Mouse (Mus musculus) MN1 (cell line): ENCODE data around the gene Gpr83.

ENCODE experiments used
- DNase-seq: peaks from one replicate; pipeline ENCODE4 v3.0.0-alpha.2; 2016; ENCODE audit warnings: low spot score

Gene Gpr83

GRCm38 (mm10) chr9:14859868-14860639 is at the start of gene Gpr83:
Gpr83 (plus strand) TSS chr9:14860210.
- no peak for DNase-seq

GRCm38 (mm10) chr9:14821396-14821795 is 38.6 kb upstream of the Gpr83 start:
- no peak for DNase-seq

DNA sequence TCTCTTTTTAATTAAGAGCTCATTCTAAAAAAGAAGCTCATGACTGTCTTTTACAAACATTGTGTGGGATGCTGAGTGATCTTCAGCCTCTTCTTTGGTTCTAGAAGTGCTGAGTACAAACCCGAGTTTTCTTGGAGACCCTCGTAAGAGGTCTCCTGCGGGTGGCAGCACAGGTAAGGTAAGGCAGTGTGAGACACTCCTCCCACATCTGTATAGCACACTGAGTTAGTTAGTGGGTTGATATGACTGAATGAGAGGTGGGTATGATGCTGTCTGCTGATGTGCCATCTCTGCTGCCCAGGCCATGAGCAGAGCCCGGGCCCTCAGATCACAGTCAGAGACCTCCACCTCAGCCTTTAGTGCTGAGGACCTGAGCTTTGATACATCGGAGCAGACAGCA is 35.2 kb upstream of the Gpr83 start:
- DNase-seq: no peak

- no peak for DNase-seq
These were observed 32.1 kb upstream of the Gpr83 start for GRCm38 (mm10) chr9:14827875-14828274.

GRCm38 (mm10) chr9:14832046-14832445 is 28.0 kb upstream of the Gpr83 start:
- no peak for DNase-seq

- no peak for DNase-seq
These were observed 24.5 kb upstream of the Gpr83 start for GRCm38 (mm10) chr9:14835335-14836075.

DNA sequence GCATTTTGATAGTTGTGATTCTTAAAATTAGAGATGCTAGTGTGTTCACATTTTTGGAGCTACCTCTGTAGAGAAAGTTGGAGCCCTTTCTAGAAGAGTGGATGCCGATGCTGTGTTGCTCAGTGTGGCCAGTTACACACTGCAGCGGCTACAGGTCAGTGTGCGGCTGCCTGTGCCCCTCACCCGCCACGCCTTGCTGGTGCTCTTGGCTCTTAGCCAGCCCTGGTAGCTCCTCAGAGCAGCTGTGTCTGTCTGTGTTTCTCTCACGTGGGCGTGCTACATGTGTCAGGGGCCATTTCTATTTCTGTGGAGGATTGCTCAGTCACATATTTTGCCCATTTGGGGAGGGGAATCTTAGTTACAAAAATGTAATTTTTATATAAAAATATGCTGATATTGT is 20.5 kb upstream of the Gpr83 start:
- DNase-seq: peak; percentile 65

- no peak for DNase-seq
These were observed 20.0 kb upstream of the Gpr83 start for GRCm38 (mm10) chr9:14839970-14840369.

DNA sequence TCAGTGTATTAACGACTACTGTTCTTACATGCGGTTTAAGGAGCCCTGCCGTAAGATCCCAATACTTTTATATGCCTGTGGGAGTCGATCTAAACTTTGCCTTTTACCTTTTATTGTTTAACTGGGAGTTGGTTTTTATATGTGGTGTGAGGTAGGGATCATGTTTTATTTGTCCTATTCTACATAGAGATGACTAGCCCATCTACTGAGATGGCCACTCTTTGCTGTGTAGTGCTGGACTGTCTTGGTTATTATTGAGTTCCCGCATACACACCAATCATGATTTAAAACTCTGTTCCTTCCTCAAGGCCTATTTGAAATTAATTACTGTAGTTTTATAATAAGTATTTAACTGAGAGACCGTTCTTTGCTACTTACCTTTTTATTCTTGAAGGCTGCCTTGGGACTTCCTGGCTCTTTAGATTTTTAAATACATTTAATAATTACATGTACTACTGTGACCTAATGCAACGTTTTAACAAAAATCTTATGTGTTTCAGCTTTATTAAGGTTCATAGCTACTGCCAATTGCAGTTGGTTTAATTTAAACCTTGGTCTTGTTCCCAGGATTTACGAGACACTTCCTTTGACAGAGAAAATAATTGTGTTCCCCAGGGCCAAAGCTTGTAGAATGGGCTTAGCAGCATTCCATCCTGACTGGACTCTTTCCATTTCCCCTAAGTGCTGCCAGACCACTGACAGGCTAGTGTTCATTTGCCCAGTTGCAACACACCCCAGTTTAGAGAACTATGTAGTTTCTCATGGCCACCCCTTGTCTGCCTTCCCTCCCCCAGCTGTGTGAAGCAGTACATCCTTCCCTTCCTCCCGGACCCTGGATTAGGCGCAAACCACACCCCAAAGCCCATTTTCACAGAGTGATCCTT is 17.9 kb upstream of the Gpr83 start:
- no peak for DNase-seq

DNA sequence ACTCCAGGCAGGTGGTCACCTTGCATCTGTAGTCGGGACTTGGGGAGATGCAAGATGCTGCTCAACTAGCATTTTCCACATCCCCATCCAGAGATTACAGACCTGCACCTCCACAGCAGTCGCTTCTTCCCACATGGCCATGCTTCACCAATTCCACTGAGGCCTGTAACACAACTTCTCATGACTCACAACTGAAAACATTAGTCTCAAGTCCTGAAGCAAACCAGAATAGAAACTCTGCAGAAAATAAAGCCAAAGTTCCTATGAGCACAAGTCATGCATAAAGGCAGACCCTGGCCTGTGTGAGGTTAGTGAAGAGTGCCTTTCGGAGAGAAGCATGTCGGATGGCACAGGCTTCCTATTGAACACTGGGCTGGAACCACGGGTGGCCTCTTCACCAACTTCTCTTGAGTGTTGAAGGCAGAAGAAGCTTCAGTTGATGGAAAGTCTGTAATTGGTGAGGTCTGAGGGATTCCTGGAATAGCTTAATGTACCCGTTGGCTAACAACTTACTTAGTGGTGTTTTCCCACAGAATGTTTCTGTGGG is 16.6 kb upstream of the Gpr83 start:
- DNase-seq: no peak

- DNase-seq: no peak
These were observed 16.1 kb upstream of the Gpr83 start for GRCm38 (mm10) chr9:14843901-14844300.

DNA sequence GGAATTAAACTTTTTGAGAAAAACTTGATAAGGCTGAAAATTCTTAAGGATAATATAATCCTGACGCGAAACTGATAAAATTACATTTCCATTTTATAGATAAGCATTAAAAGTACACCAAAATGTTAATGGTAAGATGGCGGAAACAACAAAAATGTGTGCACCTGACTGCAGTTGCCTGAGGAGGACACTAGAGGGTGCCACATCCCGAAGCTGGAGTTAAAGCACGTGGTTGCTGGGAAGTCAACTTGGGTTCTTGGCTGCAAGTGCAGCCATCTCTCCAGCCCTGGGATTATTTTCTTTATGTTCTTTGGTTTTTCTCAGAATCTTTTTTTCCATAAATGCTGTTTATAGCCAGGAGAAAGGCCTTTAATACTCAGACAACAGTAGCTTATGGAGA is 13.6 kb upstream of the Gpr83 start:
- DNase-seq: no peak

- no peak for DNase-seq
These were observed 11.6 kb upstream of the Gpr83 start for GRCm38 (mm10) chr9:14848267-14848935.

- DNase-seq: no peak
These were observed 5.4 kb upstream of the Gpr83 start for GRCm38 (mm10) chr9:14854585-14854984.

GRCm38 (mm10) chr9:14856922-14857654 is 2.9 kb upstream of the Gpr83 start:
- no peak for DNase-seq

DNA sequence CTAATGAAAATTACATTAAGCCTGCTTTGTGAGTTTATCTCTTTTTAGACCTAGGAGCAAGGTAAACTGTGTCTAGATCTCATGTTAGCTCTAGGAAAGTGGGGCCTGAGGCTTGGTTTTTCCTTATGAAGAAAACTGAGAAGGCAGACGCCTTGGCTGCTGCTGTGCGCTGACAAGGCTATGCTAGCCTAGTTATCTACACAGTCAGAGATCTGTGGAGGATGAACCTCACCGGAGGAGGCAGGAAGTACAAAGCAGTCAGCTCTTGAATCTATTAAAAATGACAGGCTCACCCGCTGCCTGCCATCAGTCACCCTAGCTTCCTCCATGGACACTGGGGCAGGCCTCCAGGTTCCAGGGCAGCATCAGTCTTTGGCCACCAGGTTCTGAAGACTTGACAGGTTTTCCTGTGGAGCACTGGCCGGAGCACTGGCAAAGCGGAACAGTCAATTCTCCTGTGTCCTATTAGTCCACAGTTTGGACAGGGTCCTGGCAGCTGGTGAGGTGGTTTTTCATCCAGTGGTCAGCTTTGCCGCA is 1.8 kb upstream of the Gpr83 start:
- no peak for DNase-seq

- no peak for DNase-seq
These were observed 1.2 kb upstream of the Gpr83 start for GRCm38 (mm10) chr9:14858782-14859181.

DNA sequence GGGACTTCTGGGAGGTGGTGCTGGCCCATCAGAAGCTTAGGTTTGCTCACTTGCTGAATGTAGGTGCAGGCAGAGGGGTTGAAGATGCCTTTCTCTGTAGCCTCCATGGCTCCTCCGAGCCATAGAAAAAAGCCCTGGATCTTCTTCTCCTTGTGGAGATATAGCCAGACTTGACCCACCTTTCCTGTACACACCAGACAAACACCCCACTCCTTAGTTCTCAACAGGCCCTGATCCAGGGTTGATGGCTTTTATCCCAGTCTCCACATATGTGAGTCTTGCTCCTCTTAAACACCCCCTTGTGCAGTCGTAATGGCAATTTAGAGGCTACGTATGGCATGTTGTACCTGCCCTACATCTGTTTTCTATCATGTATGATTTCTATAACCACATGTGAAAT is 3.1 kb downstream of the Gpr83 start:
- DNase-seq: no peak

GRCm38 (mm10) chr9:14864726-14865125 is 4.7 kb downstream of the Gpr83 start:
- DNase-seq: no peak

DNA sequence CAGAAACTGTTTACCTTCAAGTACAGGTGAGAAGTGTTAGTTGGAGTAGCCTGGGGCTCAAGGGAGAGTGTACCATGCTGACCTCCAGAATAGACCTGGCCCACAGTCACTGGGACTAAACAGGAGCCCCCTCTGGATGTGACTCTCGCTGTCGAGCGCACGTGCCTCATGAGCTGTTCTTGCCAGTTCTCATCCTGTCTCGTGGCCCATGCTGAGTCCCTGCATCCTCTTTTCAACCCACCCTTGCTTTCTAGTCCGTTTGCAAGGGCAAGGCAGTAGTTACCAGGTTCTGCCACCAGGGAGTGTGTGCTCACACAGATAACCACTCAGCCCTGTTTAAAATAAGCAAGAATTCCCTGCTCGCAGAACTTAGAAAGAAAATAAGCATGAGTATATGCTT is 6.9 kb downstream of the Gpr83 start:
- no peak for DNase-seq

DNA sequence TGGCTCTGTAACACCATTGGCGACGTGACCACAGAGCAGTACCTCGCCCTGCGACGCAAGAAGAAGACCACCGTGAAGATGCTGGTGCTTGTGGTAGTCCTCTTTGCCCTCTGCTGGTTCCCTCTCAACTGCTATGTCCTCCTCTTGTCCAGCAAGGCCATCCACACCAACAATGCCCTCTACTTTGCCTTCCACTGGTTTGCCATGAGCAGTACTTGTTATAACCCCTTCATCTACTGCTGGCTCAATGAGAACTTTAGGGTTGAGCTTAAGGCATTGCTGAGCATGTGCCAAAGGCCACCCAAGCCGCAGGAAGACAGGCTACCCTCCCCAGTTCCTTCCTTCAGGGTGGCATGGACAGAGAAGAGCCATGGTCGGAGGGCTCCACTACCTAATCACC is 8.3 kb downstream of the Gpr83 start:
- no peak for DNase-seq
